Mouse (Mus musculus) heart, embryonic 11.5 days (tissue): ENCODE data around the gene Aasdh. TPM values are rescaled to one million over a fixed set of nuclear protein-coding genes. Genes with fewer than 3 reads are reported as not detected.

Experiments used
- ATAC-seq: fragments of 200-750 bp; cut with Nextera tagmentation; replicated peaks from 2 replicates; pipeline ENCODE4 v1.8.0; 2017; ENCODE audit warnings: moderate library complexity; ENCODE audit not compliant: insufficient number of reproducible peaks, low FRiP score, low TSS enrichment
- H3K27ac ChIP-seq: fragments of 300-500 bp; sonication (generic); 2 replicates; pipeline ENCODE4 v1.5.1; 2014; ENCODE audit warnings: mild to moderate bottlenecking, low read depth, low read length
- H3K27me3 ChIP-seq: fragments of 300-500 bp; sonication (generic); 2 replicates; pipeline ENCODE4 v1.6.1; 2014; ENCODE audit warnings: mild to moderate bottlenecking, low read length, mixed read lengths; ENCODE audit not compliant: control insufficient read depth, insufficient read depth
- H3K36me3 ChIP-seq: fragments of 300-500 bp; sonication (generic); 2 replicates; pipeline ENCODE4 v1.6.1; 2014; ENCODE audit warnings: mild to moderate bottlenecking, low read length, moderate library complexity, mixed read lengths; ENCODE audit not compliant: control insufficient read depth, insufficient read depth
- H3K4me1 ChIP-seq: fragments of 300-500 bp; sonication (generic); 2 replicates; pipeline ENCODE4 v1.6.1; 2014; ENCODE audit warnings: low read length; ENCODE audit not compliant: control insufficient read depth, insufficient read depth
- H3K4me2 ChIP-seq: fragments of 300-500 bp; sonication (generic); 2 replicates; pipeline ENCODE4 v1.6.1; 2014; ENCODE audit warnings: mild to moderate bottlenecking, moderate library complexity
- H3K4me3 ChIP-seq: fragments of 300-500 bp; sonication (generic); 2 replicates; pipeline ENCODE4 v1.5.1; 2014; ENCODE audit warnings: low read depth, low read length
- H3K9ac ChIP-seq: fragments of 300-500 bp; sonication (generic); 2 replicates; pipeline ENCODE4 v1.6.1; 2014; ENCODE audit warnings: mild to moderate bottlenecking, low read depth, low read length, moderate library complexity
- H3K9me3 ChIP-seq: fragments of 300-500 bp; sonication (generic); replicated peaks from 2 replicates; pipeline ENCODE4 v1.6.1; 2016; ENCODE audit warnings: low read length; ENCODE audit not compliant: control insufficient read depth
- WGBS: fragments of 180-500 bp; shearing (Covaris S2); extraction: QIAGEN DNeasy Blood & Tissue Kit; methylation state at CpG from one replicate; pipeline ENCODE4 v1.1.7; 2014; ENCODE audit not compliant: insufficient replicate concordance; 5-methylcytosine and 5-hydroxymethylcytosine counted together
- polyA plus RNA-seq: library from polyadenylated mRNA; unstranded; fragments of >200 nt; fragmentation: Nextera tagmentation; extraction: Ambion mirVana; gene quantifications from 2 replicates; pipeline ENCODE4 v1.2.1, GENCODE M21; 2014

Gene Aasdh
- polyA plus RNA-seq: 17.9 and 20.1 TPM in 2 replicates

DNA sequence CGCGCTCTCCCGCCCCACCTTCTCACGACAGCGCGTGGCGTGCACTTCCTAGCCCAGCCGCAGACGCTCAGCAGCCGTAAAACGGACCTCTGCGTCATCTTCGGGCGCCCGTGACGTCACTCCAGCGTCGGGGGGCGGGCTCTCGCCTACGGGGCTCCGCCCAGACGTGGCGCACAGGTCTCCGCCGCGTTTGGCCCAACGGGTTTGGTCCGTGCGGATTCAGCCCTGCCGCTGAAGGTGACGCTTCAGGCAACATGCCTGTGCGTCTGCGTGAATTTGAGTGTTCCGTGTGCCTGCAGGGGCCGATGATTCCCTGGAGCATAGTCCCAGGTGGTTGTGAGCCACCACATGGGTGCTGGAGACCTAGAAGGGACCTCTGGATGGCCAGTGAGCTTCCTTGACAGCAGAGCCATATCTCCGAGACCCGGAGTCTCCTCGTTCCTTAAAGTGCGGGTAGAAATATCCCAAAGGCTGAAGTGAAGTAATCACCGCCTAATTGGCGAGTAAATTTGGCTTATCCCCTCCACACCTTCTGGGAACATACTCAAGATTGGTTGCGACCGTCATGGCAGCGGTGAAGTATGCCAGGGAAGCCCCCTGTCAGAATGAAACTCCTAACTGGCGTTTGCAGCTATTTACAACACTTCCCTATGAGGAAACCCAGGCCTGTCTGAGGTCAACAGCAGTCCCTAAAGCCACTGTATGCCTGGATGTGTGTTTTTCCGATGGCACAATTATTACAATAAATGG, at the start of gene Aasdh:
Gene Aasdh (minus strand): TSS at position 110 of the 750 bp plus-strand sequence.
- Histone ChIP-seq H3K27me3 (no peaks in the 10 kb centered on the region), H3K9ac (peak within 1 kb of the TSS; percentile 94), H3K4me1 (peaks cover 7% of the 10 kb centered on the region; the same call in 1 of the 2 replicates), H3K4me2 (peak within 1 kb of the TSS; percentile 82), H3K4me3 (peak within 1 kb of the TSS; percentile 82), H3K36me3 (no peaks in the 10 kb centered on the region), H3K27ac (peak within 1 kb of the TSS; percentile 96), H3K9me3 (no peaks in the 10 kb centered on the region)
- WGBS: under 1% methylated on average over 47 of the region's 47 CpGs
- ATAC-seq: peak; percentile 98

DNA sequence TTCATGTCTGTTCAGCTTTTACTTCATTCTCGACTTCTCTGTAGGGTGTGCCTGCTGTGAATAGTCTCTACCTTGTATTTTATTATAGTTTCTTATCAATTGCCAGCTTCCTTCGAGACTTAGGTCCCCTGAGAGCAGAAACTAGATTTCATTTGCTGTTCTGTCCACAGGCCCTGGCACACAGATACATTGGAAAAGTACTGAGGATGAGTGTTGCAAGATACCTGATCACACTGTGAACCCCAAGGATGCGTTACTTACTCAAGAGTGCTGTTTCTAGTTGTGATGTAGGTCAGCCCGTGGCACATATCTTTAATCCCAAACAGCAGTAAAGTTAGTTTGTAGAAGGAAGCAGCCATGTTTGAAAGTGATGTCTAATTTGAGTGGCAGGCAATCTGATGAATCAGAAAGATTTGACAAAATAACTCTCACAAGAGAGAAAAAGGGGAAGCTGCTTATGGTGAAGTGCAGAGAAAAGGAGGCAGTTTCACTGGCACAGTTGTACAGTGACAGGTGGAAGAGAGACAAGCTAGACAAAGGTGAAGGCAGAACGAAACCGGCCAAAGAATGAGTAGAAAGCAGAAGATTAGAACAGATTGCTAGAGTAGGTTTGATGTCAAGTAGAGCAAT, 49.1 kb upstream of the Aasdh start:
- peaks cover 24% of the 10 kb centered on the region for H3K36me3 ChIP-seq
- H3K4me1 ChIP-seq: peaks cover 21% of the 10 kb centered on the region
- no peaks in the 10 kb centered on the region for H3K9me3 ChIP-seq
- no peak overlapping the region for H3K4me2 ChIP-seq
- no peak overlapping the region for H3K9ac ChIP-seq
- H3K27ac ChIP-seq: no peak overlapping the region
- no peaks in the 10 kb centered on the region for H3K27me3 ChIP-seq
- 80% methylated on average over 6 of the region's 6 CpGs for WGBS
- H3K4me3 ChIP-seq: no peak overlapping the region
- no peak for ATAC-seq

DNA sequence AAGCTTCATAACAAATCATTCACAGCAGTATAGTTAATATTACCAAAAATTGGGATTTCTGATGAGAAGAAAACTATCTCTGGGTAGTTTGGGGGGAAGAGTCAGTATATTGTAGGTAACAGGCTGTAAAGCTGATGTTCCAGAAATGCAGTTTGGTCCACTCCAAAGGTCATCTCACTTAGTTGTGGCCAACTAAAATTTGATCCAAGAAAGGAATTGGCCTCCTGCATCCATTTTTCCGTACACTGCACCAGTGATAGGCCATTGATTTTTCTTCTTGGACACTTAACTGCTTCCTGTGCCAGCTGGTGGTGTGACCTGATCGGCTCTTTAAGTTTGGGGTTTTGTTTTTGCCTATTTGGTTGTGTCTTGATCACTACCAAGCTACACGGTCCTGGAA, 48.5 kb upstream of the Aasdh start:
- no peak overlapping the region for H3K4me3 ChIP-seq
- no peaks in the 10 kb centered on the region for H3K9me3 ChIP-seq
- no peaks in the 10 kb centered on the region for H3K27me3 ChIP-seq
- peaks cover 21% of the 10 kb centered on the region for H3K4me1 ChIP-seq
- H3K4me2 ChIP-seq: no peak overlapping the region
- peaks cover 24% of the 10 kb centered on the region for H3K36me3 ChIP-seq
- ATAC-seq: no peak
- WGBS: 81% methylated on average over 3 of the region's 3 CpGs
- no peak overlapping the region for H3K9ac ChIP-seq
- H3K27ac ChIP-seq: no peak overlapping the region

DNA sequence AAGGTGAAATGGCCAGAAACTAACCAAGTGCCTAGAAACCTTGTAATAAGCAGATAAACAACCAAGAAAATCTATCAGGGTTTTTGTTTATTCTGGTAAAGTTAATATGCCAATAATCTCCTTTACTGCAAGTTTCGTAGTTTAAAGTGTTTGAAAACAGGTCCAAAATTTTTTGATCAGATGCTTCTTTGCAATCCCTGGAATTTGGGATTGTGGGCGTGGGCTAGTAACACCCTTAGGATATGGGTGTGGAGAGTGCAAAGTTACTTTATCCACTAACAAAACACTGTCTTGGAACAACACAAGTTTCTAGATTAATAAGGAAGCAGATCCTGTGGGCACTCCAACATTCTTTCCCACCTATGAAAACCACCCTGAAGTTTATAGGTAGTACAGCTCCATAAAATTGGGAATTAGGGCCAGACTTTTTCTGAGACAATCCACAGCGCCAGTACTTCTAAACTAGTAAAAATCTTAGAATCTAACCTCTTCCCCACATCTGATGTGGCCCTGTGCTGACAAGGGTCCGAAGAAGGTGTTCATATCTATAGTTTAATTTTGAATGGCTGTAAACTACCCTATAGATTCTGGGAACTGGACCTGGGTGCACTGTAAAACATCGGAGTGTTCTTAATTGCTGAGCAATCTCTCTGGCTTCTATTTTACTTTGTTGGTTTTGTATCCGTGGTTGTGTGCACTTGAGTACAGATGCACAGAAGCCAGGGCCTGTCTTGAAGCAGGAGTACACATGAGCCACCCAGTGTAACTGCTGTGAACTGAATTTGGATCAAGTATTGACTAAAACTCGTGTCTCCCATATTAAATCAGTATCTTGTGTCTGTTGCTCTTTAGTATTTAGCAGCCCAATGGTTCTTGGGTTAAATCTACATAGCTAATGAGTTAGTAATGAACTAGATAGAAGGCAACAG, 47.1 kb upstream of the Aasdh start:
- Histone ChIP-seq H3K27ac (peak overlapping the region; percentile 91), H3K27me3 (no peaks in the 10 kb centered on the region), H3K4me2 (peak overlapping the region; percentile 90), H3K4me3 (peak overlapping the region; percentile 87), H3K4me1 (peaks cover 25% of the 10 kb centered on the region), H3K36me3 (peaks cover 11% of the 10 kb centered on the region), H3K9ac (peak overlapping the region; percentile 89), H3K9me3 (no peaks in the 10 kb centered on the region)
- ATAC-seq: no peak
- WGBS: 15% methylated on average over 7 of the region's 7 CpGs

DNA sequence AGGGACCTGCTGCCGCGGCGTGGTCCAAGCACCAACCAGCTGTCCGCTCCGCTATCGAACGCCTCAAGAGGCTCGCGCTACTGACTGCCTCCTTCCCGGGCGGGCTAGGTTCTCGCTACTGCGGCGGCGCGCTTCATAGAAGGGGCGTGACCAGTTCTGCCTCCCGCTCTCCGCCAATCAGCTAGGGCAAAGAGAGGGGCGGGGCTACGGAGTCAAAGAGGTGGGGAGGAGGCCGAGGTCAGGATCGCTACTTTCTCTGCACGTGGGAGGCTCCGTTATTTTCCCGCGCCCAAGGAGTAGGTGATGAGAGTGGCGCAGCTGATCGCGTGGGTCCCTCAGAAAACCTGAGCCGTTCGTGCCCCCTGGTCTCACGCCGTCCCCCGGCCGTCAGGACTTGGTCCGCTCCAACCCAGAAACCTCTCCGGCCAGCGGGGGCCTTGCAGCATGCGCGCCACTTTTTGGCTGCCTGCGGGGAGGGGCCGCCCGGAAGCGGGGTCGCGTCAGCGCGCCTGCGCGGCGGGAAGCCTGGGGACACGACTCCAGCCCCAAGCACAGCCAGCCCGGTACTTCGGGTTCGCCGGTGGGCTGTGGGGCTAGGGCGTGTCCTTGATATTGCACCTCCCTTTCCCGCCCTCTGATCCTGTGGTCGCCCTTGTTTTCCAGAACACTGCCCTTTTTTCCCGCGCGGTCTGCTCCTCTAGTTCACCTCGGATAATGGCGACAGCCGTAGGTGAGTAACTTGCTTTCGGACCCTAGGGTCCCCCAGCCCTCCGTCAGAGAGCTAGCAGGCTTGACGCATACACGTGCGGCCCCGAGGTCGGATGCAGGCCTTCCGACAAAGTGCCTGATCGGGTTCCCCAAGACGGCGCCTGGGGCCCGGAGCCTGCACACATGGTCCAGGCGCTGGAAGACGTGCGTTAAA, 46.1 kb upstream of the Aasdh start, which contains the start of the genes Paics and Ppat:
Gene Paics (plus strand): TSS at position 202 of the 922 bp plus-strand sequence.
Gene Ppat (minus strand): TSS at position 473 of the 922 bp plus-strand sequence.
- Histone ChIP-seq H3K4me3 (peak within 1 kb of the TSS; percentile 87), H3K27ac (peak within 1 kb of the TSS; percentile 91), H3K4me2 (peak within 1 kb of the TSS; percentile 90), H3K36me3 (peaks cover 4% of the 10 kb centered on the region; the same call in 1 of the 2 replicates), H3K4me1 (peaks cover 33% of the 10 kb centered on the region), H3K9ac (peak within 1 kb of the TSS; percentile 89), H3K27me3 (no peaks in the 10 kb centered on the region), H3K9me3 (no peaks in the 10 kb centered on the region)
- ATAC-seq: peak; percentile 95
- WGBS: under 1% methylated on average over 81 of the region's 81 CpGs

DNA sequence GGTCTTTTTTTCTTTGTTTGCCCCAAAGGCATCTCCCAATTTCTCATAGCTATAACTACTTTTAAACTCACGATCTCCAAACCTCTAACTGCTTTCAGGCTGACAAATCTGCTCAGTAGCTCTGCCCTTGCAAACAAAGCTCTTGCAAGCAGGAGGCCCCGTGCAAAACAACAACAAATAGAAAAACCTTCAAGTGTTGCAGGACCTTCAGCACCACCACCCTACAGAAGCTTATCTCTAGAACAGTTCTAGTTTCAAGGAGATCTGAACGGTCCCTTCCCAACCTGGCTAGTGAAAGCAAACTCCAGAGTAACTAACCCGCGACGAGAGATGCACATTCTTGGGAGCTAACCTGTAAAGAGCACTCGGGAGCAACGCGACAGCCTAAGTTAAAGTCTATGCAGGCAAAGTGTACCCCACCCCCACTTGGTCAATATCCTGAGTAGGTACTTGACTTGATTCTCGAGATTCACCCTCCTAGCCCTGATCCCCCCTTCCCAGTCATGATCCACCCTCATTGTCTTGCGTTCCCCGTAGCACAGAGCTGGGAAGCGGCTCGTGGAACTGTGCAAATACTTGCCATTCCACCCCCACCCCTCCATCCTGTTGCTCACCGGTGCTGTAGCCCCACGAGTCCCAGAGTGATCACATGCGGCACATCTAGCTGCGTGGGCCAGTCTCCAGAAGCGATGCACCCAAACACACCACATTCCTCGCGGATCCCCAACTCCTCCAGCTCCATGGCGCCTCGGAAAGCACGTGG, 45.2 kb upstream of the Aasdh start:
- no peak for ATAC-seq
- H3K9me3 ChIP-seq: no peaks in the 10 kb centered on the region
- peak overlapping the region; percentile 87 for H3K4me3 ChIP-seq
- H3K4me1 ChIP-seq: peaks cover 38% of the 10 kb centered on the region
- H3K36me3 ChIP-seq: 0 out of 2 replicates have a peak, but pooled peaks cover 3% of the 10 kb centered on the region
- no peaks in the 10 kb centered on the region for H3K27me3 ChIP-seq
- H3K4me2 ChIP-seq: peak overlapping the region; percentile 90
- peak overlapping the region; percentile 91 for H3K27ac ChIP-seq
- H3K9ac ChIP-seq: peak overlapping the region; percentile 89
- WGBS: under 1% methylated on average over 24 of the region's 24 CpGs

DNA sequence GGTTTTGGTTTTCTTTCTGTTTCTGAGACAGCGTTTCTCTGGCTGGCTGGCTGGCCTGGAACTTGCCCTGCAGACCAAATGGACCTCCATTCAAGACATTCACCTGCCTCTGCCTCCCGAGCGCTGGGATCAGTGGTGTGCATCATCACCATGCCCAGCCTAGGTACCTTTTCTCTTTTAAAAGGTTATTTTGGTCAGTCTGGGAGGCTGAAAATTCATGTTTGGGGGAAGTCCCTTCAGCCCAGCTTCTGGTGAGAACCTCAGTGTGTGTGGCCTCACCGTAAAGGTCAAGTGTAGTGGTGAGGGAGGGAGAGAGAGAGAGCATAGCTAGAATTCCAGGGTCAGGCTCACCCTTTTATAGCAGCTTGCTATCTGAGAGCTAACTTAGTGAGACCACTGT, 42.4 kb upstream of the Aasdh start:
- H3K27me3 ChIP-seq: no peaks in the 10 kb centered on the region
- no peak overlapping the region for H3K9ac ChIP-seq
- no peak overlapping the region for H3K4me3 ChIP-seq
- 0 out of 2 replicates have a peak overlapping the region, but pooled peaks have one; percentile 41 for H3K27ac ChIP-seq
- 0 out of 2 replicates have a peak, but pooled peaks cover 3% of the 10 kb centered on the region for H3K36me3 ChIP-seq
- peaks cover 27% of the 10 kb centered on the region for H3K4me1 ChIP-seq
- no peak for ATAC-seq
- peak overlapping the region; percentile 29; the same call in 1 of the 2 replicates for H3K4me2 ChIP-seq
- no peaks in the 10 kb centered on the region for H3K9me3 ChIP-seq
- WGBS: 74% methylated on average over 4 of the region's 4 CpGs
